Mouse (Mus musculus) lung, embryonic 15.5 days (tissue): ENCODE results near the gene Fam25c. TPM values are rescaled to one million over a fixed set of nuclear protein-coding genes. Genes with fewer than 3 reads are reported as not detected.

ENCODE experiments used
- ATAC-seq: fragments of 200-750 bp; cut with Nextera tagmentation; 2 replicates; pipeline ENCODE4 v1.8.0; 2017; ENCODE audit warnings: moderate number of reproducible peaks, borderline replicate concordance; ENCODE audit not compliant: low FRiP score, low TSS enrichment; ENCODE audit errors: extremely low read depth
- H3K27ac ChIP-seq: fragments of 300-500 bp; sonication (generic); 2 replicates; pipeline ENCODE4 v1.5.1; 2015; ENCODE audit warnings: moderate library complexity, mild to moderate bottlenecking, inconsistent platforms
- H3K27me3 ChIP-seq: fragments of 300-500 bp; sonication (generic); 2 replicates; pipeline ENCODE4 v1.6.1; 2015; ENCODE audit warnings: inconsistent platforms
- H3K36me3 ChIP-seq: fragments of 300-500 bp; sonication (generic); 2 replicates; pipeline ENCODE4 v1.6.1; 2015; ENCODE audit warnings: inconsistent platforms
- H3K4me1 ChIP-seq: fragments of 300-500 bp; sonication (generic); 2 replicates; pipeline ENCODE4 v1.6.1; 2015; ENCODE audit warnings: inconsistent platforms
- H3K4me2 ChIP-seq: fragments of 300-500 bp; sonication (generic); 2 replicates; pipeline ENCODE4 v1.6.1; 2015; ENCODE audit warnings: inconsistent platforms, mild to moderate bottlenecking, moderate library complexity
- H3K4me3 ChIP-seq: fragments of 300-500 bp; sonication (generic); 2 replicates; pipeline ENCODE4 v1.5.1; 2015; ENCODE audit warnings: mild to moderate bottlenecking, inconsistent platforms
- H3K9ac ChIP-seq: fragments of 300-500 bp; sonication (generic); 2 replicates; pipeline ENCODE4 v1.6.1; 2015; ENCODE audit warnings: inconsistent platforms
- H3K9me3 ChIP-seq: fragments of 300-500 bp; sonication (generic); 2 replicates; pipeline ENCODE4 v1.6.1; 2016; ENCODE audit warnings: inconsistent platforms
- WGBS: fragments of 180-500 bp; shearing (Covaris S2); methylation state at CpG from one replicate; pipeline ENCODE4 v1.1.7; 2015; 5-methylcytosine and 5-hydroxymethylcytosine counted together
- polyA plus RNA-seq: library from polyadenylated mRNA; unstranded; fragments of >200 nt; fragmentation: Nextera tagmentation; extraction: Ambion mirVana; gene quantifications from 2 replicates; pipeline ENCODE4 v1.2.1, GENCODE M21; 2015

Fam25c gene
- polyA plus RNA-seq, 1 experiment from 2014 or later, result not detected

GRCm38 (mm10) chr14:34347084-34347483 lies 8.1 kb downstream of the Fam25c start:
- no peaks in the 10 kb centered on the region for H3K4me1 ChIP-seq
- no peak overlapping the region for H3K9ac ChIP-seq
- no peak overlapping the region for H3K4me3 ChIP-seq
- H3K36me3 ChIP-seq, result peaks cover 13% of the 10 kb centered on the region
- no peak overlapping the region for H3K27ac ChIP-seq
- WGBS, result 90% methylated on average over 5 of the region's 5 CpGs
- H3K4me2 ChIP-seq, result no peak overlapping the region
- ATAC-seq, result no peak
- no peaks in the 10 kb centered on the region for H3K9me3 ChIP-seq
- H3K27me3 ChIP-seq, result no peaks in the 10 kb centered on the region

- no peaks in the 10 kb centered on the region for H3K9me3 ChIP-seq
- peaks cover 23% of the 10 kb centered on the region for H3K36me3 ChIP-seq
- no peak overlapping the region for H3K4me3 ChIP-seq
- no peak for ATAC-seq
- no peak overlapping the region for H3K27ac ChIP-seq
- no peaks in the 10 kb centered on the region for H3K27me3 ChIP-seq
- H3K9ac ChIP-seq, result no peak overlapping the region
- H3K4me2 ChIP-seq, result no peak overlapping the region
- no peaks in the 10 kb centered on the region for H3K4me1 ChIP-seq
- 48% methylated on average over 12 of the region's 12 CpGs for WGBS
Measured at GRCm38 (mm10) chr14:34345771-34346566, 9.3 kb downstream of the Fam25c start.

GRCm38 (mm10) chr14:34344361-34344760 lies 10.9 kb downstream of the Fam25c start:
- H3K9ac ChIP-seq, result no peak overlapping the region
- no peaks in the 10 kb centered on the region for H3K4me1 ChIP-seq
- WGBS, result 89% methylated on average over 5 of the region's 5 CpGs
- no peak overlapping the region for H3K4me3 ChIP-seq
- no peaks in the 10 kb centered on the region for H3K9me3 ChIP-seq
- no peak for ATAC-seq
- H3K36me3 ChIP-seq, result peaks cover 34% of the 10 kb centered on the region
- H3K27me3 ChIP-seq, result no peaks in the 10 kb centered on the region
- H3K4me2 ChIP-seq, result no peak overlapping the region
- H3K27ac ChIP-seq, result no peak overlapping the region

- Histone ChIP-seq H3K4me1 (no peaks in the 10 kb centered on the region), H3K27me3 (no peaks in the 10 kb centered on the region), H3K4me2 (no peak overlapping the region), H3K9me3 (no peaks in the 10 kb centered on the region), H3K9ac (no peak overlapping the region), H3K27ac (no peak overlapping the region), H3K36me3 (peaks cover 43% of the 10 kb centered on the region), H3K4me3 (no peak overlapping the region)
- WGBS, result 79% methylated on average over 4 of the region's 4 CpGs
- ATAC-seq, result no peak
Measured at GRCm38 (mm10) chr14:34343078-34343477, 12.2 kb downstream of the Fam25c start.

- Histone ChIP-seq H3K27ac (no peak overlapping the region), H3K4me1 (no peaks in the 10 kb centered on the region), H3K9me3 (no peaks in the 10 kb centered on the region), H3K9ac (no peak overlapping the region), H3K27me3 (no peaks in the 10 kb centered on the region), H3K4me3 (no peak overlapping the region), H3K4me2 (no peak overlapping the region), H3K36me3 (peaks cover 52% of the 10 kb centered on the region)
- 82% methylated on average over 4 of the region's 4 CpGs for WGBS
- no peak for ATAC-seq
Measured at GRCm38 (mm10) chr14:34341993-34342392, 13.2 kb downstream of the Fam25c start.

GRCm38 (mm10) chr14:34339446-34339845 lies 15.8 kb downstream of the Fam25c start:
- no peaks in the 10 kb centered on the region for H3K4me1 ChIP-seq
- 49% methylated on average over 1 of the region's 1 CpGs for WGBS
- no peak for ATAC-seq
- H3K4me3 ChIP-seq, result no peak overlapping the region
- no peak overlapping the region for H3K27ac ChIP-seq
- H3K9ac ChIP-seq, result no peak overlapping the region
- peaks cover 76% of the 10 kb centered on the region for H3K36me3 ChIP-seq
- no peaks in the 10 kb centered on the region for H3K9me3 ChIP-seq
- no peaks in the 10 kb centered on the region for H3K27me3 ChIP-seq
- H3K4me2 ChIP-seq, result no peak overlapping the region

- Histone ChIP-seq H3K9ac (no peak overlapping the region), H3K27me3 (no peaks in the 10 kb centered on the region), H3K36me3 (peaks cover 72% of the 10 kb centered on the region), H3K9me3 (no peaks in the 10 kb centered on the region), H3K27ac (no peak overlapping the region), H3K4me3 (no peak overlapping the region), H3K4me2 (no peak overlapping the region), H3K4me1 (no peaks in the 10 kb centered on the region)
- WGBS, result 87% methylated on average over 5 of the region's 5 CpGs
- ATAC-seq, result no peak
Measured at GRCm38 (mm10) chr14:34332476-34332875, 22.8 kb downstream of the Fam25c start.

- 79% methylated on average over 3 of the region's 3 CpGs for WGBS
- H3K36me3 ChIP-seq, result peaks cover 68% of the 10 kb centered on the region
Measured at GRCm38 (mm10) chr14:34331886-34332285, 23.3 kb downstream of the Fam25c start.

GRCm38 (mm10) chr14:34330657-34331158 lies 24.5 kb downstream of the Fam25c start:
- Histone ChIP-seq H3K4me2 (no peak overlapping the region), H3K9me3 (no peaks in the 10 kb centered on the region), H3K36me3 (peaks cover 56% of the 10 kb centered on the region), H3K9ac (no peak overlapping the region), H3K27ac (no peak overlapping the region), H3K4me1 (no peaks in the 10 kb centered on the region), H3K4me3 (no peak overlapping the region), H3K27me3 (no peaks in the 10 kb centered on the region)
- WGBS, result 90% methylated on average over 9 of the region's 9 CpGs
- no peak for ATAC-seq

More at GRCm38 (mm10) chr14:34331886-34332285, 23.3 kb downstream of the Fam25c start:
- H3K27ac ChIP-seq, result no peak overlapping the region
- no peaks in the 10 kb centered on the region for H3K4me1 ChIP-seq
- H3K9me3 ChIP-seq, result no peaks in the 10 kb centered on the region
- H3K27me3 ChIP-seq, result no peaks in the 10 kb centered on the region
- no peak for ATAC-seq
- H3K9ac ChIP-seq, result no peak overlapping the region
- no peak overlapping the region for H3K4me2 ChIP-seq
- no peak overlapping the region for H3K4me3 ChIP-seq

GRCm38 (mm10) chr14:34327618-34328017 lies 27.6 kb downstream of the Fam25c start:
- Histone ChIP-seq H3K4me1 (no peaks in the 10 kb centered on the region), H3K27ac (no peak overlapping the region), H3K4me2 (no peak overlapping the region), H3K9me3 (no peaks in the 10 kb centered on the region), H3K9ac (no peak overlapping the region), H3K4me3 (no peak overlapping the region), H3K36me3 (peaks cover 46% of the 10 kb centered on the region), H3K27me3 (no peaks in the 10 kb centered on the region)
- WGBS, result 65% methylated on average over 1 of the region's 1 CpGs
- no peak for ATAC-seq

- Histone ChIP-seq H3K4me3 (no peak overlapping the region), H3K4me1 (no peaks in the 10 kb centered on the region), H3K9me3 (no peaks in the 10 kb centered on the region), H3K4me2 (no peak overlapping the region), H3K36me3 (peaks cover 40% of the 10 kb centered on the region), H3K9ac (no peak overlapping the region), H3K27ac (no peak overlapping the region), H3K27me3 (no peaks in the 10 kb centered on the region)
- no peak for ATAC-seq
- 82% methylated on average over 3 of the region's 3 CpGs for WGBS
Measured at GRCm38 (mm10) chr14:34326606-34327005, 28.6 kb downstream of the Fam25c start.

GRCm38 (mm10) chr14:34323576-34324085 lies 31.6 kb downstream of the Fam25c start:
- Histone ChIP-seq H3K4me2 (no peak overlapping the region), H3K4me3 (no peak overlapping the region), H3K4me1 (no peaks in the 10 kb centered on the region), H3K9ac (no peak overlapping the region), H3K27ac (no peak overlapping the region), H3K27me3 (no peaks in the 10 kb centered on the region), H3K9me3 (no peaks in the 10 kb centered on the region), H3K36me3 (peaks cover 27% of the 10 kb centered on the region)
- WGBS, result 96% methylated on average over 5 of the region's 5 CpGs
- no peak for ATAC-seq
